Mouse (Mus musculus): ENCODE data around the gene Nmur1. TPM values are rescaled to one million over a fixed set of nuclear protein-coding genes. Genes with fewer than 3 reads are reported as not detected.

Nmur1 gene
- polyA plus RNA-seq (2014; fragmentation: Illumina TruSeq; extraction: RNeasy Lipid Tissue Mini Kit (QIAGEN cat#74804); ENCODE audit: low read depth, low replicate concordance): 0.35 TPM

GRCm38 (mm10) chr1:86426128-86426527 is at the start of gene Nmur1, which contains the start of gene Tex44:
Nmur1 (minus strand) TSS chr1:86426228.
Tex44 (plus strand) TSS chr1:86426329.

GRCm38 (mm10) chr1:86358906-86359797 is 66.9 kb downstream of the Nmur1 start, which contains the start of gene Ncl:
Ncl (minus strand) TSS chr1:86359400.

Other genes starting within 250 kb of the Nmur1 start
- 3.2 TPM for gene B3gnt7, start 123.4 kb downstream of the Nmur1 start, polyA plus RNA-seq (2014; fragmentation: Illumina TruSeq; extraction: RNeasy Lipid Tissue Mini Kit (QIAGEN cat#74804); ENCODE audit: low read depth, low replicate concordance)
- 162 TPM for gene Ncl, start 66.8 kb downstream of the Nmur1 start, polyA plus RNA-seq (2014; fragmentation: Illumina TruSeq; extraction: RNeasy Lipid Tissue Mini Kit (QIAGEN cat#74804); ENCODE audit: low read depth, low replicate concordance)
- gene Tex44, start 101 bp upstream of the Nmur1 start, polyA plus RNA-seq (2014; fragmentation: Illumina TruSeq; extraction: RNeasy Lipid Tissue Mini Kit (QIAGEN cat#74804); ENCODE audit: low read depth, low replicate concordance): 2.1 TPM
- 967 TPM for gene Ptma, start 100.5 kb upstream of the Nmur1 start, polyA plus RNA-seq (2014; fragmentation: Illumina TruSeq; extraction: RNeasy Lipid Tissue Mini Kit (QIAGEN cat#74804); ENCODE audit: low read depth, low replicate concordance)
- 22.8 TPM for gene Pde6d, start 156.4 kb upstream of the Nmur1 start, polyA plus RNA-seq (2014; fragmentation: Illumina TruSeq; extraction: RNeasy Lipid Tissue Mini Kit (QIAGEN cat#74804); ENCODE audit: low read depth, low replicate concordance)
- 17.1 TPM for gene Cops7b, start 156.7 kb upstream of the Nmur1 start, polyA plus RNA-seq (2014; fragmentation: Illumina TruSeq; extraction: RNeasy Lipid Tissue Mini Kit (QIAGEN cat#74804); ENCODE audit: low read depth, low replicate concordance)
- not detected for gene Nppc, start 244.3 kb upstream of the Nmur1 start, polyA plus RNA-seq (2014; fragmentation: Illumina TruSeq; extraction: RNeasy Lipid Tissue Mini Kit (QIAGEN cat#74804); ENCODE audit: low read depth, low replicate concordance)

All from adipose tissue, adult 10 weeks (tissue).